Mouse (Mus musculus) forebrain, embryonic 11.5 days (tissue): ENCODE data around the gene Slc29a1. TPM values are rescaled to one million over a fixed set of nuclear protein-coding genes. Genes with fewer than 3 reads are reported as not detected.
A peak's percentile ranks its signal among the peaks of the same experiment; 100 is the strongest.

Experiments
- ATAC-seq: fragments of 200-750 bp; cut with Nextera tagmentation; replicated peaks from 2 replicates; pipeline ENCODE4 v1.8.0; 2017; ENCODE audit warnings: moderate TSS enrichment; ENCODE audit not compliant: low FRiP score
- DNase-seq: peaks from one replicate; pipeline ENCODE4 v3.0.0-alpha.2; 2017; ENCODE audit warnings: low spot score
- H3K27ac ChIP-seq: fragments of 300-500 bp; sonication (generic); 2 replicates; pipeline ENCODE4 v1.5.1; 2014; ENCODE audit warnings: low read depth, low read length
- H3K27me3 ChIP-seq: fragments of 300-500 bp; sonication (generic); 2 replicates; pipeline ENCODE4 v1.6.1; 2014; ENCODE audit warnings: mild to moderate bottlenecking, low read length, mixed read lengths; ENCODE audit not compliant: control insufficient read depth, insufficient read depth
- H3K36me3 ChIP-seq: fragments of 300-500 bp; sonication (generic); 2 replicates; pipeline ENCODE4 v1.6.1; 2014; ENCODE audit warnings: mild to moderate bottlenecking, low read length, moderate library complexity, mixed read lengths; ENCODE audit not compliant: control insufficient read depth, insufficient read depth
- H3K4me1 ChIP-seq: fragments of 300-500 bp; sonication (generic); replicated peaks from 2 replicates; pipeline ENCODE4 v1.6.1; 2014; ENCODE audit warnings: low read length, mixed read lengths; ENCODE audit not compliant: control insufficient read depth, insufficient read depth
- H3K4me2 ChIP-seq: fragments of 300-500 bp; sonication (generic); 2 replicates; pipeline ENCODE4 v1.6.1; 2014; ENCODE audit warnings: low read depth, mild to moderate bottlenecking, low read length, moderate library complexity, mixed read lengths; ENCODE audit not compliant: severe bottlenecking
- H3K4me3 ChIP-seq: fragments of 300-500 bp; sonication (generic); 2 replicates; pipeline ENCODE4 v1.5.1; 2014; ENCODE audit warnings: low read depth, low read length
- H3K9ac ChIP-seq: fragments of 300-500 bp; sonication (generic); 2 replicates; pipeline ENCODE4 v1.6.1; 2014; ENCODE audit warnings: low read length
- H3K9me3 ChIP-seq: fragments of 300-500 bp; sonication (generic); 2 replicates; pipeline ENCODE4 v1.6.1; 2016; ENCODE audit warnings: low read length, mixed read lengths; ENCODE audit not compliant: control insufficient read depth
- WGBS: fragments of 180-500 bp; shearing (Covaris S2); extraction: QIAGEN DNeasy Blood & Tissue Kit; methylation state at CpG from one replicate; pipeline ENCODE4 v1.1.7; 2014; 5-methylcytosine and 5-hydroxymethylcytosine counted together
- polyA plus RNA-seq: library from polyadenylated mRNA; unstranded; fragments of >200 nt; fragmentation: Nextera tagmentation; extraction: Ambion mirVana; gene quantifications from 2 replicates; pipeline ENCODE4 v1.2.1, GENCODE M21; 2014

Slc29a1 gene
- polyA plus RNA-seq, 1 experiment from 2014 or later = 56.7 TPM

DNA sequence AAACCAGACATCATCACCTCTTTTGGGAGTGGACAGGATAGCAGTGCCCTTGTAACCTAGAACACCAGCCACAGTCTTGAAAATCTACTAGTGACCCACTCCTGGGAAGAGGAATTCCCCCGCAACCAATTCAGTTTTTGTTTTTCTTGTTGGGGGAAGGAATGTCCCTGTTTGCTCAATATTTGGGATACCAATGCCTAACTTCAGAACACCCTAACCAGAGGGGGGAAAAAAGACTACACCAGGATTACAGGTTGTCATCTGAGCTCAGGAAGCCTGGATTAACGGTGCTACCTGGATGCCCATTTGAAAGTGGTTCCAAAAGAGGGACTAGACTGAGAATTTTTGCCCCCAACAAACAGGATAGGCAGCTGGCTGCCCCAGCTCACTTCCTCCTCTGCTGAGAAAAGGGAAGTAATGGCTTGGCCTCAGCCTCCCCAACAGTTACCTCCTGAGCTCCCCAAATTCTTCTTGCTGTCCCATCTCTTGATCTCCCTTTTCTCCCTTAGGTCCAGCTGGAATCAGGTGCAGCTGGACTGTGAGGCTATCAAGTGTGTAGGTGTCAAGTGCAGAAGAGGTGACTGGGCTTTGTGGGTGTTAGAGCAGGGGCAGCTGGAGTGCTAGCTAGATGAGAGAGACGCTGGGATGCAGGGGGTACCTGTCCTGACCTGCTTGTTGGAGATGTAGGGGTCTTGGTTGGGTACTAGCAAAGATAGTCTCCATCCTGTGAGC, 42.7 kb downstream of the Slc29a1 start:
- Histone ChIP-seq H3K4me2 (peak overlapping the region; percentile 98), H3K27me3 (peaks cover 4% of the 10 kb centered on the region; the same call in 1 of the 2 replicates), H3K9me3 (no peaks in the 10 kb centered on the region), H3K36me3 (no peaks in the 10 kb centered on the region), H3K9ac (no peak overlapping the region), H3K27ac (no peak overlapping the region), H3K4me3 (no peak overlapping the region), H3K4me1 (peaks cover 3% of the 10 kb centered on the region)
- DNase-seq (no peak), ATAC-seq (no peak)
- 76% methylated on average over 3 of the region's 3 CpGs for WGBS

DNA sequence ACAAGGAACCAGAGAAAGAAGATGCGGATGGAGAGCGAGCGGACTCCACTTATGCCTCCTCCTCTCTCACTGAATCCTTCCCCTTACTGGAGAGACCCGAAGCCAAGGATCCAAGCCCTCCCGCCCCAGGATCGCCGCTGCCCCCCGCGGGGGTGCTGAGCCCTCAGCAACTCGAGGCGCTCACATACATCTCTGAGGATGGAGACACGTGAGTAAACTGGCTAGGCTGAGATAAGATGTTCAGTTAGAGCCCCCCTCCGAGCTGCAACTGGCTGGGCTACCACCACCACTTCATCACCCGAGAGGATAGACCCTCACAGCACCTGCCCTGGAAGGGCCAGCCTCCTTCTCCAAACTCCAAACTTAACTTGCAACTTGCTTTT, 43.3 kb downstream of the Slc29a1 start:
- peak overlapping the region; percentile 98 for H3K4me2 ChIP-seq
- no peaks in the 10 kb centered on the region for H3K36me3 ChIP-seq
- H3K4me3 ChIP-seq = peak overlapping the region; percentile 63
- 2% methylated on average over 14 of the region's 14 CpGs for WGBS
- peaks cover 3% of the 10 kb centered on the region for H3K4me1 ChIP-seq
- ATAC-seq (no peak), DNase-seq (no peak)
- peak overlapping the region; percentile 65 for H3K9ac ChIP-seq
- no peak overlapping the region for H3K27ac ChIP-seq
- H3K9me3 ChIP-seq = no peaks in the 10 kb centered on the region
- H3K27me3 ChIP-seq = peaks cover 4% of the 10 kb centered on the region; the same call in 1 of the 2 replicates

DNA sequence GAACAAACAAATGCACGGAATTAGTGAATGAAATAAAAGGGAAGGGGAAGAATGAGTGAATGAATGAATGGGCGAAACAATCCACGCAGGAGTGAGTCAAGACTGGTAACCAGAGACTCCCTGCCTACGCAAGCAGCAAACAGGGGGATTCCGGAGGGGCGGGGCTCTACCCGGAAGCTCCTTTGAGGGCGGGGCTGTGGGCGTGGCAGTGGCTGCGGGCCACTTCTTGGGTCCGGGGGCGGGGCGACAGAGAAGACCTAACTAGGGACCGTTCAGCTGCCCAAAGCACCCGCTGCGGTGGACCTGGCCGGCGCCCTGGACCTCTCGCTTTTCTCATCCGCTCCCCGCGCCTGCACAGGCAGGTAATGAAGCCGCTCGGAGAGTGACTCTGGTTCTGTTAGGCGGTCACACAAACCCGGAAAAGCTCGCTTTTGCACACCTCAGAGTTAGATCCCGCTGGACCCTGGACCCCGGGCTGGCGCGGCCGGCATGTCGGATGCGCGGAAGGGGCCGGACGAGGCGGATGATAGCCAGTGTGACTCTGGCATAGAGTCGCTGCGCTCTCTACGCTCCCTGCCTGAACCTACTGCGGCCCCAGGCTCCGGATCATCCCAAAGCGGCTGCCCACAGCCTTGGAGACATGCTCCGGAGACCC, 43.8 kb downstream of the Slc29a1 start, which contains the start of gene Nfkbie:
Gene Nfkbie, plus strand, starts transcription at position 252 of the 655 bp plus-strand sequence.
- under 1% methylated on average over 45 of the region's 45 CpGs for WGBS
- H3K4me2 ChIP-seq = peak within 1 kb of the TSS; percentile 98
- no peaks in the 10 kb centered on the region for H3K36me3 ChIP-seq
- ATAC-seq (peak; percentile 80), DNase-seq (peak; percentile 97)
- peak within 1 kb of the TSS; percentile 63 for H3K4me3 ChIP-seq
- H3K27ac ChIP-seq = no peak within 1 kb of the TSS
- peak within 1 kb of the TSS; percentile 65 for H3K9ac ChIP-seq
- peaks cover 4% of the 10 kb centered on the region; the same call in 1 of the 2 replicates for H3K27me3 ChIP-seq
- H3K4me1 ChIP-seq = peaks cover 4% of the 10 kb centered on the region
- H3K9me3 ChIP-seq = no peaks in the 10 kb centered on the region

DNA sequence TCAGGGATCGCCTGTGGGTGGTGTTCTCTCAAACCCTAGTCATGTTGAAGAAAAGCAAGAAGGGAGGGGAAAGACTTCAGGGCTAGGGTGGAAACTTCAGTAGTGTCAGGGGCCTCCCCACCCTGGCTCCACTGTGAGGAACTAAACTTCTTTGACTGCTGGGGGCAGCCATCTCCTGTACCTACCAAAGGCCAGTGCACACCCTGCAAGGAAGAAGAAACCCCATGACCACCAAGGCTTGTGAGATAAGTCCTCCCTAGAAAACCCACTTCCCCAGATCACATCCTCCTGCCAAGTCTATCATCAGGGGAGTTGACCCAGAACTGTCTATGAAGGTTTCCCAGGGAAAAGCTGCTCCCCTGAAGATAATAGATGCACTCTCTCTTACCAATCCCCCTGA, 45.0 kb downstream of the Slc29a1 start:
- no peak for ATAC-seq
- WGBS = 19% methylated on average over 1 of the region's 1 CpGs

DNA sequence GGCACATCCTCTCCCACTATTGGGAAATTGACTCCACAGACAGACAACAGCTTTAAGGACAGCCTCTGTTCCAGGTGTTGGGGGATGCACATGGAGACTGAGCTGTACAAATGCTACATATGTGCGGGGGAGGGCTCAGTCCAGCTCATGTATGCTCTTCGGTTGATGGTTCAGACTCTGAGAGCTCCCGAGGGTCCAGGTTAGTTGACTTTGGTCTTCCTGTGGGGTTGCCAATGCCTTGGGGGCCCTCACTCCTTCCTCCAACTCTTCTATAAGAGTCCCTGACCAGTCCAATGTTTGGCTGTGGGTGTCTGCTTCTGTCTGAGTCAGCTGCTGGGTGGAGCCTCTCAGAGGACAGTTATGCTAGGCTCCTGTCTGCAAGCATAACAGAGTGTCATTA, 46.3 kb downstream of the Slc29a1 start:
- 95% methylated on average over 3 of the region's 3 CpGs for WGBS
- Histone ChIP-seq H3K27me3 (peaks cover 4% of the 10 kb centered on the region; the same call in 1 of the 2 replicates), H3K4me2 (no peak overlapping the region), H3K36me3 (no peaks in the 10 kb centered on the region), H3K4me3 (no peak overlapping the region), H3K27ac (no peak overlapping the region), H3K4me1 (peaks cover 7% of the 10 kb centered on the region), H3K9ac (no peak overlapping the region), H3K9me3 (no peaks in the 10 kb centered on the region)
- ATAC-seq = no peak
- no peak for DNase-seq

More for the DNA sequence above, 45.0 kb downstream of the Slc29a1 start:
- no peak overlapping the region for H3K4me3 ChIP-seq
- H3K4me2 ChIP-seq = no peak overlapping the region
- peaks cover 4% of the 10 kb centered on the region; the same call in 1 of the 2 replicates for H3K27me3 ChIP-seq
- H3K4me1 ChIP-seq = peaks cover 7% of the 10 kb centered on the region
- H3K36me3 ChIP-seq = no peaks in the 10 kb centered on the region
- H3K9ac ChIP-seq = no peak overlapping the region
- no peak overlapping the region for H3K27ac ChIP-seq
- no peak for DNase-seq
- no peaks in the 10 kb centered on the region for H3K9me3 ChIP-seq

DNA sequence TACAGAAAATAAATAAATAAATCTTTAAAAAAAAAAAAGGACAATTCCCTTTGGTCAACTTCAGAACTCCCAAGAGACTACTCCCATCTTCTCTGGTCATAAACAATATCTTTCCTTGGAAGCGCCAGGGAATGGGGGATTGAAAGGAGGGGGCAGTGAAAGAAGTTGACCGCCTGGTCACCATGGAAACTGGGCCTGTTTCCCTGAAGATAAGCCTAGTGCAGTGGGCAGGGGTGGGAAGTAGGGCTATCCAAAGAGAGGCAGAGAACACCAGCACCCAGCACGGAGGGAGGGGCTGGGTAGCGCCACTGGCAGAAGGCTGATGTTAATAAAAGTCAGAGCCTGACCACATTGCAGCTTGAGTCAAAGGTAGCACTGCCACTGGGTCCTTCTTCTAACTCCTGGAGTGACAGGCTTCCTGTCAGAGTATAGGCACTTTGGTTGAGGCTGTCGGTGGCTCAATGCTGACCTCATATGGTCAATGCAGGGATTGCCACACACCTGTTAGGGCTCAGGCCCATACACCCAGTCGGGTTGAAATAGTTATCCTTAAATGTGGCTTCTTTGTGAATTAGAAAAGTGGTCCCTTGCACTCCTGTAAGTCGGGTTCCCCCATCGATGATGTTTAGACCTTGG, 47.5 kb downstream of the Slc29a1 start:
- Histone ChIP-seq H3K27ac (no peak overlapping the region), H3K4me1 (peaks cover 7% of the 10 kb centered on the region), H3K4me2 (no peak overlapping the region), H3K36me3 (no peaks in the 10 kb centered on the region), H3K9me3 (no peaks in the 10 kb centered on the region), H3K27me3 (peaks cover 12% of the 10 kb centered on the region), H3K9ac (no peak overlapping the region), H3K4me3 (no peak overlapping the region)
- ATAC-seq (peak; percentile 15; the same call in 1 of the 2 replicates), DNase-seq (peak; percentile 86)
- 6% methylated on average over 8 of the region's 8 CpGs for WGBS

DNA sequence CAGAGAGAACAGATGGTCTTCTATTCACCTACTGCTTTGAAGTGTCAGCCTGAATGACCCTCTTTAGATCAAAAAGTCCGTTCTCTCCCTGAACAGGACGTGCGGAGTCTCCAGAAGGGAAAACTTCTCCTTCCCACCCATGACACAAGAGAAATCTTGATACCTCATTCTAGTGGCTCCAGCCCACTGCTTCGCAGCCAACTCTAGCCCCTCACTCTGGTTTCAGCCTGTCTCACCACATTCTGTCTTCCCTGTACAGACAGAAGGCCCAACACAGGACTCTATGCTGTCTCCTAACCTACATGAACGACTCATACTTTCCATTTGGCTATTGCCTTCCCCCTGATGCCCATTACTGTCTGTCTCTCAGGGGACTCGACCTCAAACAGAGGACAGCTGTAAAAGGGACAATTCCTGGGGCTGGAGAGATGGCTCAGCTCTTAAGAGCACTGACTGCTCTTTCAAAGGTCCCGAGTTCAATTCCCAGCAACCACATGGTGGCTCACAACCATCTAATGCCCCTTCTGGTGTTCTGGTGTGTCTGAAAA, 48.1 kb downstream of the Slc29a1 start:
- Histone ChIP-seq H3K4me1 (peaks cover 7% of the 10 kb centered on the region), H3K9me3 (no peaks in the 10 kb centered on the region), H3K27ac (no peak overlapping the region), H3K4me3 (no peak overlapping the region), H3K9ac (no peak overlapping the region), H3K27me3 (peaks cover 16% of the 10 kb centered on the region), H3K36me3 (no peaks in the 10 kb centered on the region), H3K4me2 (no peak overlapping the region)
- no peak for ATAC-seq
- 54% methylated on average over 7 of the region's 7 CpGs for WGBS
- no peak for DNase-seq

DNA sequence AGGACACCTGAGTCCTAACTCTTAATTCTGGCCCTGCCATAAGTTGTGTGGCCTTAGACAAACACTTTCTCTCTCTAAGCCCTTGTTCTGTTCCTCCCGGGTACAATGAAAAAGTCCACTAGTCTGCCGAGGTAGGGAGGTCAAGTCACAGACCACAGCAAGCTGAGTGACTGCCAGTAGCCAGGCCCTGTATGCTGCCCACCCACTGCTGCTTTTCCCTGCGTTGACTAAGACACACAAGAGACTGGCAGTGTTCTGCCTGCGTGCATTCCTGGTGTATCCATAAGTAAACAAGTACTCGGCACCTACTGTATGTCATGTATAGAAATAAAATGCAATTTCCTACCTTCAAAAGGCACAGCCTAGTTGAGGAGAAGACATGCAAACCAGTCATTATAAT, 49.2 kb downstream of the Slc29a1 start:
- peak overlapping the region; percentile 80 for H3K4me2 ChIP-seq
- no peak overlapping the region for H3K27ac ChIP-seq
- peak overlapping the region; percentile 96 for H3K9ac ChIP-seq
- H3K9me3 ChIP-seq = no peaks in the 10 kb centered on the region
- peak overlapping the region; percentile 90; the same call in 1 of the 2 replicates for H3K4me3 ChIP-seq
- H3K4me1 ChIP-seq = peaks cover 9% of the 10 kb centered on the region
- 35% methylated on average over 5 of the region's 5 CpGs for WGBS
- no peaks in the 10 kb centered on the region for H3K36me3 ChIP-seq
- peaks cover 25% of the 10 kb centered on the region for H3K27me3 ChIP-seq
- DNase-seq (no peak), ATAC-seq (no peak)
